Mouse (Mus musculus) adrenal gland, adult 18-20 months (tissue): ENCODE data around the gene Ppm1d. TPM values are rescaled to one million over a fixed set of nuclear protein-coding genes. Genes with fewer than 3 reads are reported as not detected.

Experiments used
- total RNA-seq, 2 experiments: library from RNA; stranded (reverse); gene quantifications; 1 replicate in 1 of 2; 2 replicates in 1 of 2; pipeline ENCODE4 v1.2.3; 2021

Ppm1d gene
- total RNA-seq, 2 experiments from 2014 or later: 11.9 to 12.9 TPM

Other genes with a start within 250 kb of the Ppm1d start
- 10 to 100 TPM; 30.8 to 44.2 TPM for gene Usp32, start 171.1 kb upstream of the Ppm1d start, total RNA-seq
- gene 1700125H20Rik, start 140.8 kb upstream of the Ppm1d start, total RNA-seq: 1 to 10 TPM in 1 of 2 experiments, not detected in 1; 2.7 TPM
- gene Appbp2, start 76.1 kb upstream of the Ppm1d start, total RNA-seq: 10 to 100 TPM; 34.0 to 42.0 TPM
- gene Bcas3, start 41.9 kb downstream of the Ppm1d start, total RNA-seq: 10 to 100 TPM; 40.9 to 45.4 TPM